Mouse (Mus musculus): ENCODE measurements around the gene Grip1. TPM values are rescaled to one million over a fixed set of nuclear protein-coding genes. Genes with fewer than 3 reads are reported as not detected.

Gene Grip1
- polyA plus RNA-seq, 1 experiment: 0.86 TPM

- DNase-seq (ENCODE audit: low read depth): no peak
These were observed 481.6 kb downstream of the Grip1 start for GRCm38 (mm10) chr10:119935231-119935630.

GRCm38 (mm10) chr10:119937481-119937880 lies 483.9 kb downstream of the Grip1 start:
- no peak for DNase-seq (ENCODE audit: low read depth)

DNA sequence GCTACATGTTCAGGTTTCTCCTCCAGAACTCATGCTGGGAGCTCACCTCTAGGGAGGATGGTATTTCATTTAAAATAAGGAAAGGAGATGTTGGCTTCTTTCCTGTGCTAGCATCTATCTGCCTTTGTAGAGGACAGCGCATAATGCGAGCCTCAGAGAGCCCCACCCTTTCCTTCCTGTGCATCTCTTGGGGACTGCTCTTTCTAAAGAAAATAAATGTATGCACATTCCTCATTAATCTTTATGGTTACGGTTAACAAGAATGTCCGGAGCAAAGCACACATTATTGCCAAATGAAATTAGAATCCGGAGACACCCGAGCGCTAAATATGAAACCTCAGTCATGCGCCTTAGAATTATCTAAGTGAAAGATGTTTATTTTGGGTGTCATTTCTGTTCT lies 490.3 kb downstream of the Grip1 start:
- no peak for DNase-seq (ENCODE audit: low read depth)

DNA sequence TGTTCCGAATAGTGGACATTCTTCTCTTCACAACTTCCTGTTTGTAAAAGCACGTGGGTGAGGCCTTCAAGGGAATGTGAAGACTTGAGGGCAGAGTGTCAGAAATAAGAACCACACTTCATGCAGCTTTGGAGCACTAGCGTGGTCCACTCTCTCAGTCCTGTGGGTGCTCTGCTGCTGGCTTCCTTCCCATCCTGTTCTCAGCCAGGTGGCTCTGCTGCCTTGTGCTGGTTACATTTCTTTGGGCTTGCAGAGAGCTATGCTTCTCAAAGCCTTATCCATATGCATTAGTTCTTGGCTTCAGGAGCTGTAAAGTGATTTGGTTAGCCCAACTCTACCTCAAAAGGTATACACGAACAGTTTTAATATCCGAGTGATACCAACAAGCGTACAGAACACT lies 497.8 kb downstream of the Grip1 start:
- DNase-seq (ENCODE audit: low read depth): no peak

DNA sequence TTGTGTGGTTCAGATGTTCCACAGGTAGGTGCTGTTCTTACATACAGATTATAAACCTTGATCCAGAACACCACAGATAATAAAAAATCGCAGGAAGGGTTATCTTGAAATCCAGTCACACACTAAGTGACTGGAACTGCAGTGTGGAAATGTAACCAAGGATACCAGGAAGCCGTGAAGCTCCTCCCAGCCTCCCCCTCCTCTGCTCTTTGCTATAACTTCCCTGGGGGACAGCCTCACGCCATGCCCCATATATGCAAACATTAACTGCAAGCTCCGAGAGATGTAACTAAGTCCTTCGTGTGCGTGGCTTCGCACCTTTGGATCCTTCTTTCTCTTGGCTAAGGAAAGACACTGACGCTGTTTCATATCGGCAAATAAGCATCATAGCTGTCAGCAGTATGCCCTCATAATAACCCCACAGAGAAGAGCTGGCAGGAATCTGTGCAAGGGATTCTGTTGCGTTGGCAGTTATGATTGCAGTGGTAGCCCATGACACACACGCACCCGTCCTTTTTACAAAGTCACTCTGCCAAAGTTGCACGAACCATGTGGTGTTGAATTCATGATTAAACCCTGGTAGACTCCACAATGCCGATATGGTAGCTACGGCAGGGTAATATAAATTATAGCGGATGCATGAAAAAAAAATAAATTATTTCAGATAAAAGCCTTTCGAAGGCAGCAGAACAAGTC lies 503.8 kb downstream of the Grip1 start:
- no peak for DNase-seq (ENCODE audit: low read depth)

DNA sequence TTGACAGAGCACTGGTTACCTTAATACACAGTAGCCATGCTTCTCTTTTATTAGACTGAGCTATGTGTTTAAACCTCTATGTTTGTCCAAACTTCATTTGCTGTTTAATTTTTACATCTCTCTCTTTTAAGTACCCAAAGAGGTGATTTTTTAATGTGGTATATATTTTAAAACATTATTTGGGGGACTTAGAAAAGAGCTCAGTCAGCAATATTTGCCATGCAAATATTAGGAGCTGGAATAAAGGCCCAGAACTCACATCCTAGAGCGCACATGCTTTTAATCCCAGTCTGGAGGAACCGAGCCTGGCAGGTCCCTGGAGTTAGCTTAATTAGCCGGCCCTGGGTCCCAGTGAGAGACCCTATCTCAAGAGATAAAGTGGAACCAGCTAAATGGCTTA lies 507.3 kb downstream of the Grip1 start:
- no peak for DNase-seq (ENCODE audit: low read depth)

GRCm38 (mm10) chr10:119966321-119966720 lies 512.7 kb downstream of the Grip1 start:
- no peak for DNase-seq (ENCODE audit: low read depth)

DNA sequence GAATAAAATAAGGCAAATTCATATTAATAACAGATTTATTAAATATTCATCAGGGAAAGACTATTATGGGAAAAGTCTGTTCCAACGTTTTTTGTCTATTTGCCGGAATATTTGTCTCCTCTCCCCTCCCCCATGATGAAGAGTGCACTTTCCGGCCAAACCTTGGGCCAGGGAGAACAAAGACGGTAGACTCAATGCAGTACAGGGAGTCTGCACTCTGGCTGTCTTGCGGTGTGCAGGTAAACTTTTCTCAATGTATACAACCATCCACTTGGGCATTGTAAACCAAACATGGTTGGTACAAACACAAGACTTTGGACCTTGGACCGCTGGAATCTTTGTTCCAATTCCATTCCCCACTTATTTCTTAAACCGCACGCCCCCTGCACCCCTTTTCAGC lies 525.8 kb downstream of the Grip1 start:
- DNase-seq (ENCODE audit: low read depth): no peak

DNA sequence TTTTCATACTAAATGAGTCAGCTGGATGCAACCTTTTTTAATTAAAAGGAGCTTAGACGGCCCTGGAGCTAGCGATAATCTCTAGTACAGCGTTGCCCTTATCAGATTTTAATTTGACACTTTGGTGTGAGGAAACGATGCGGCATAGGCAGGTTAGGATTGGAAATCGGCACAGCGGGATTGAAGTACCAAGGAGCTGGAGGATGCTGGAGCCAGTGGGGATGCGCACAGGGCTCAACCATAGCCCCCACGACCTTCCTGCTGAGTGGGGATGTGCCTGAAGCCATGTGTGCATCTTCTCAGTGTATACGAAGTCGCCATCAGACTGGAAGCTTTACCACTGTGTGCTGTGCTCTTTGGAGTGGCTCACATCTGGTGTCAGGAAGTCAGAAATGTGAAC lies 526.4 kb downstream of the Grip1 start:
- no peak for DNase-seq (ENCODE audit: low read depth)

GRCm38 (mm10) chr10:119984299-119984698 lies 530.7 kb downstream of the Grip1 start:
- no peak for DNase-seq (ENCODE audit: low read depth)

- no peak for DNase-seq (ENCODE audit: low read depth)
These were observed 544.8 kb downstream of the Grip1 start for GRCm38 (mm10) chr10:119998475-119998874.

- DNase-seq (ENCODE audit: low read depth): no peak
These were observed 548.5 kb downstream of the Grip1 start for GRCm38 (mm10) chr10:120002149-120002548.

DNA sequence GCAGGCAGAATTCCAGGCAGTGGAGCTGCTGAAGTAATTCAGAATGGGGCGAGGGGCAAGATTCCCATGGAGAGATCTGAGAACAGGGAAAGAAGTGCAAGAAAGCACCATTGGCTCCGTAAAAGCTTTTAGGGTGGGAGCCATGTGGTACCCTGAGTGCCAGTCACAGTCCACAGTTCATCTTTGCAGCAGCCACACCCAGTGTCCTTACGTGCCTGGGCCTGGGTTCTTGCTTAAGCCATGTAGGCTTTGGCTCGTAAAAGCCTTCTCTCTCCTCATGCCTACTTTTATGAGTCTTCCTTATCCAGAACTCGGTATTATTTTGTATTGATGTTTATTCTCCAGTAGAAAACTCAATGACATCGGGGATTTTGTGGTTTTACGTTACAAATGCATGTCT lies 550.5 kb downstream of the Grip1 start:
- DNase-seq (ENCODE audit: low read depth): no peak

DNA sequence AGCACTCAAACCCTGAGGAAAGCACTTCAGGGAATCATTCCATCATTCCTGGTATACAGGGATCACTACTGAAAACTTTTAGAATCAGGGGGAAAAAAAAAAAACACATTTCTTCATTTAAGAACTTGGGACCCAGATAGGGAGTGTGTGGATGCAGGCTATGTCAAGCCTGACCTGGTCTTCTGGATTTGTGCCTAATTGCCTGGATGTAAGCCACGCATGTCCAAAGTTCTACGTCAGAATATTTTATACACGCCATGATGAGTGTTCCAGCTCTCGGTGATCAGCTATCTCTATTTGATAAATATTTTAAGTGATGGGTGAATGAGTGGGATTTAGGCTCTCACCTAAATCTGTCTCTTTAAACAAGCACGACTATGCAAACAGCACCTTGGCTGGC lies 552.0 kb downstream of the Grip1 start:
- no peak for DNase-seq (ENCODE audit: low read depth)

GRCm38 (mm10) chr10:120012331-120012730 lies 558.7 kb downstream of the Grip1 start:
- no peak for DNase-seq (ENCODE audit: low read depth)

GRCm38 (mm10) chr10:120015117-120015516 lies 561.5 kb downstream of the Grip1 start:
- no peak for DNase-seq (ENCODE audit: low read depth)

DNA sequence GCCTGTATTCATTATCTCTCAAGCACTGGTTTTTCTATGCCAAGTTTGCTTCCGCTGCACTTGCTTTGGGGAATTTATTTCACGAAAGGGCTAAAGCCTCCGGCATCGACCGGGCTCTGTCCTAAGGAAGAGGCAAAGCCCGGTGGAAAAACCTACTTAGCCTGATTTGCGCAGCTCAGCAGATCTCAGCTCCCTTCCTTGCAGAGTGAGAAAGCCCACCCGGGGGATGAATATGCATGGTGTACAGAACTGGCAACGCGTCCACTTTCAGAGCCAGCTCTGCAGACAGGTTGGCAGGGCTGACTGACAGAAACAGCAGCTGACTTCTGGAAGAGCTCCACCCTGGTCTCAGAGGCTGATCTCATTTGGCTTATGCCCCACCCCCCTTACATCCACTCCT lies 572.8 kb downstream of the Grip1 start:
- no peak for DNase-seq (ENCODE audit: low read depth)

GRCm38 (mm10) chr10:120030901-120031300 lies 577.3 kb downstream of the Grip1 start:
- no peak for DNase-seq (ENCODE audit: low read depth)

- DNase-seq (ENCODE audit: low read depth): no peak
These were observed 577.7 kb downstream of the Grip1 start for GRCm38 (mm10) chr10:120031316-120031715.

- DNase-seq (ENCODE audit: low read depth): no peak
These were observed 580.2 kb downstream of the Grip1 start for GRCm38 (mm10) chr10:120033866-120034265.

- DNase-seq (ENCODE audit: low read depth): no peak
These were observed 581.6 kb downstream of the Grip1 start for GRCm38 (mm10) chr10:120035211-120035733.

- no peak for DNase-seq (ENCODE audit: low read depth)
These were observed 582.2 kb downstream of the Grip1 start for GRCm38 (mm10) chr10:120035824-120036223.

DNA sequence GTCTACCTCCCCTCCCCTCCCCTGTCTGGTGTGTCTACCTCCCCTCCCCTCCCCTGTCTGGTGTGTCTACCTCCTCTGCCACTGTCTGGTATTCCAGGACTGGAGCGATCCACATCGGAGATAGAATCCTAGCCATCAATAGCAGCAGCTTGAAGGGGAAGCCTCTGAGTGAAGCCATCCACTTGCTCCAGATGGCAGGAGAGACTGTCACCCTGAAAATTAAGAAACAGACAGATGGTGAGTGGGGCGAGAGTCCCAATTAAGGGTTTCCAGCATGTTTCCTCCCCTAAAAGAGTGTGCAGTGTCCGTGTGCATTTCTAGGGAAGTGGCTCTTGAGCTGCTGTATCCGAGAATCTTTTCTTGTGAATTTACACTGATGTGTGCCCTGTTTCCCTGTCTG lies 584.6 kb downstream of the Grip1 start:
- DNase-seq (ENCODE audit: low read depth): no peak

GRCm38 (mm10) chr10:120044237-120044636 lies 590.6 kb downstream of the Grip1 start:
- DNase-seq (ENCODE audit: low read depth): no peak
